Mouse (Mus musculus) cerebellum, adult 2 months (tissue): ENCODE data around the gene Rbfox1. TPM values are rescaled to one million over a fixed set of nuclear protein-coding genes. Genes with fewer than 3 reads are reported as not detected.

ENCODE experiments used
- DNase-seq, 2 experiments: peaks; one replicate each; pipeline ENCODE4 v3.0.0; 2021
- H3K27ac ChIP-seq: fragments of 200-500 bp; 2 replicates; pipeline ENCODE4 v1.5.1; 2012; ENCODE audit warnings: low read length, control low read depth, inconsistent platforms; ENCODE audit not compliant: insufficient read depth
- H3K27me3 ChIP-seq: fragments of 200-500 bp; 2 replicates; pipeline ENCODE4 v1.6.1; 2012; ENCODE audit warnings: inconsistent platforms, mild to moderate bottlenecking, low read length, moderate library complexity; ENCODE audit not compliant: control insufficient read depth, insufficient read depth
- H3K4me1 ChIP-seq: fragments of 200-500 bp; 2 replicates; pipeline ENCODE4 v1.6.1; 2011; ENCODE audit warnings: low read length; ENCODE audit not compliant: control insufficient read depth, insufficient read depth
- H3K4me3 ChIP-seq: fragments of 200-500 bp; replicated peaks from 2 replicates; pipeline ENCODE3; 2011; ENCODE audit warnings: mild to moderate bottlenecking, low read depth, low read length, control low read depth; ENCODE audit not compliant: insufficient read depth
- CTCF ChIP-seq: fragments of 200-500 bp; IDR thresholded peaks from 2 replicates; pipeline ENCODE4 v1.5.1; 2011; ENCODE audit warnings: low read depth, mild to moderate bottlenecking, control low read depth, low read length, moderate library complexity, borderline replicate concordance; ENCODE audit not compliant: insufficient read depth
- POLR2A ChIP-seq: fragments of 200-500 bp; IDR thresholded peaks from 2 replicates; pipeline ENCODE4 v1.6.1; 2011; ENCODE audit warnings: low read length, control low read depth, borderline replicate concordance; ENCODE audit not compliant: insufficient read depth
- WGBS: fragments of 180-500 bp; shearing (Covaris S2); methylation state at CpG from one replicate; pipeline ENCODE4 v1.1.7; 2018; 5-methylcytosine and 5-hydroxymethylcytosine counted together
- polyA plus RNA-seq: library from polyadenylated mRNA; depleted of rRNA; stranded (reverse); fragments of >200 nt; gene quantifications from 2 replicates; pipeline ENCODE4 v1.2.3, GENCODE M21; 2012

The Rbfox1 gene
- polyA plus RNA-seq, 1 experiment = 132 TPM

DNA sequence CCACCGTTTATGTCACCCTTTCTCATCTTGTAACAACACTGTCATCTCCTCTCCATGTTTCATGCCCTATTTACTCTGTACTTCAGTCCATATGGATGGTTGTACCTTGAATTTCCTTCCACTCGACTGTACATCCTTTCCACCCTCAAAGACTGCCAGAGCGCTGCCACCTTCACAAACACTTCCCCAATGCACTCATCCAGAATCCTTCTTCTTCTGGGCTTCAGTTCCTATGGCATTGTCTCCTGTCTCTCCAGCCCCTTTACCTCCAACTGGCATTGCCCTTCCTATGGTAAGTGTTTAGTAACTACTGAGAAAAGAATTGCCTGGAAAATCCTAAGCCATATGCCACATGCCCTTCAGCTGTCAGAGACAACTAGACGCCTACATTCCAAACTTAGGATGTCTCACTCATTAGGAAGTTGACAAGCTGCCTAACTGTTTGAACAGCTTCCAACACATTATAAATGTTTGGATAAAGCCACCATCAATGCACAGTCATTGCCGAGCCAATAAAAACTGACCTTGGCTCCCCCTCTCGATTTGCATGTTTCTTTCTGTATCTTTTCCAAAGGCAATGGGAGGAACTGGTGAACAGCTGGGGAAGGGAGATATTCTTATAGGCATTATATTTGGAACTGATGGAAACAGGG is 505.2 kb downstream of the Rbfox1 start:
- TF ChIP-seq POLR2A (no peak), CTCF (no peak)
- peaks cover 16% of the 10 kb centered on the region for H3K4me1 ChIP-seq
- no peak overlapping the region for H3K4me3 ChIP-seq
- 11% methylated on average over 6 of the region's 6 CpGs for WGBS
- H3K27ac ChIP-seq = peak overlapping the region; percentile 92; the same call in 1 of the 2 replicates
- H3K27me3 ChIP-seq = no peaks in the 10 kb centered on the region
- peak; percentile 50 to 75 for DNase-seq

- peak in 1 of 2 experiments; percentile 55 for DNase-seq
These were observed 511.7 kb downstream of the Rbfox1 start for GRCm38 (mm10) chr16:6396676-6397409.

DNA sequence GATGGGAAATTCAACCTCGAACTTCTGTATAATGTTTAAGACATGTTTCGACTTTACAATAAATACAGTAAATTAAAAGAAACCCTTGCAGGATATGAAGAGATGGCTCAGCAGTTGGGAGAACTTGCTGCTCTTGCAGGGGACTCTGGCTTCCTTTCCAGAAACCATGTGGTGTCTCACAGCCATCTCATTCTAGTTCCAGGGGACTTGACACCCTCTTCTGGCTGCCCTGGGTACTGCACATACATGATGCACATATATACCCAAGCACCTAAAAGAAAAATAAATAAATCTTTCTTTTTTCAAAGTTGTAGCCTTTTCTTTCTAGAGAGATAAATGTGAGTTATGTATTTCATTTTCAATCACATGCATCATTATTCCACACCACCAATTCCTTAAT is 512.5 kb downstream of the Rbfox1 start:
- DNase-seq = no peak
- TF ChIP-seq POLR2A (no peak), CTCF (peak; percentile 23; the same call in 1 of the 2 replicates)
- Histone ChIP-seq H3K4me3 (no peak overlapping the region), H3K4me1 (peaks cover 9% of the 10 kb centered on the region; the same call in 1 of the 2 replicates), H3K27ac (no peak overlapping the region), H3K27me3 (no peaks in the 10 kb centered on the region)
- 92% methylated on average over 2 of the region's 2 CpGs for WGBS

More at GRCm38 (mm10) chr16:6396676-6397409, 511.7 kb downstream of the Rbfox1 start:
- H3K27ac ChIP-seq = peak overlapping the region; percentile 44; the same call in 1 of the 2 replicates
- H3K4me1 ChIP-seq = peaks cover 6% of the 10 kb centered on the region; the same call in 1 of the 2 replicates
- no peak overlapping the region for H3K4me3 ChIP-seq
- H3K27me3 ChIP-seq = no peaks in the 10 kb centered on the region
- TF ChIP-seq CTCF = no peak
- TF ChIP-seq POLR2A = no peak
- WGBS = 57% methylated on average over 8 of the region's 8 CpGs

GRCm38 (mm10) chr16:6402816-6403215 is 517.7 kb downstream of the Rbfox1 start:
- Histone ChIP-seq H3K4me1 (peaks cover 9% of the 10 kb centered on the region; the same call in 1 of the 2 replicates), H3K27ac (no peak overlapping the region; the same call in 1 of the 2 replicates), H3K27me3 (no peaks in the 10 kb centered on the region), H3K4me3 (no peak overlapping the region)
- 18% methylated on average over 3 of the region's 3 CpGs for WGBS
- TF ChIP-seq CTCF = no peak
- TF ChIP-seq POLR2A = no peak
- peak in 1 of 2 experiments; percentile 42 for DNase-seq

DNA sequence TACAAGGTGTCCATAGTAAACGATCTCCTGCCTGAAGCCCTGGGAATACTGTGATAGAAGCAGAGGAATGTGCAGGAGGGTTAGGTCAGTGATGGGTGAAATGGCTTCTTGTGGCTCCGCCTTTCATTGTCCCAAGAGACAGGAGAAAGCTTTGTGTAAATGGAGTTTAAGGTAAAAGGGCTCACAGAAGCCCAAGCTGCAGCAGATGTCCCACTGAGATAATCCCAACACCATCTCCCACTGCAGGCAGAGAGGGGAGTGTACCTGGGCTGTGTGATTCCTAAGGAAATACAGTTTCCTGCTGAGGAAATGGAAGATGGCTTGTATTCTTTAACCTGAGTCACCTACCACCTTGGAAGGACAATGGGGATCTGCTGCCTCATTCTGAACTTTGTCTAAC is 529.7 kb downstream of the Rbfox1 start:
- no peaks in the 10 kb centered on the region for H3K27me3 ChIP-seq
- no peak overlapping the region for H3K4me3 ChIP-seq
- peaks cover 23% of the 10 kb centered on the region; the same call in 1 of the 2 replicates for H3K4me1 ChIP-seq
- TF ChIP-seq CTCF (no peak), POLR2A (no peak)
- no peak overlapping the region for H3K27ac ChIP-seq
- WGBS = 66% methylated on average over 2 of the region's 2 CpGs
- DNase-seq = no peak

DNA sequence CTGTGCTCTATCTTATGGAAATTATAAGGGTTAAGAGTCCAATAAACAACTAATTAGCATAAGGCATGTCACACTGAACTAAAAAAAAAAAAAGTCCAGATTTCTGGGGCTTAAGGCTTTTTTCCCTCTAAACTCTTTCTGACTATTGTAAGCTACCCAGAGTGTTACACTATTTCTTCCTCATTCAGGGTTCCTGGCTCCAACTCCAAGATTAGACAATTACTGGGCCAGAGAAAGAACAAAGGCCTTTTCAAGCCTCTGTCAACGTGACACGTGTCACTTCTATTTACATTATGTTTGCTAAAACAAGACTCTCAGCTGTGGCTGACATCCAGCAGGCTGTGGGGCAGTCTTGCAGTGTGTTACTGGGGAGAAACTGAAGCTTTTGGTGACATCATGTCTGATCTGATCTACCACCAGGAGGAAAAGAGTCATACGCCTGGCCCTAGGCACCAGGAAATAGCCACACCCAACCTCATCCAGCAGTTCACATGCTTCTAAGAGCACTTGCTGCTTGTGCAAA is 536.5 kb downstream of the Rbfox1 start:
- Histone ChIP-seq H3K27ac (peak overlapping the region; percentile 88; the same call in 1 of the 2 replicates), H3K27me3 (no peaks in the 10 kb centered on the region), H3K4me1 (peaks cover 38% of the 10 kb centered on the region; the same call in 1 of the 2 replicates), H3K4me3 (no peak overlapping the region)
- peak in 1 of 2 experiments; percentile 21 for DNase-seq
- 56% methylated on average over 3 of the region's 3 CpGs for WGBS
- no peak for TF ChIP-seq CTCF
- TF ChIP-seq POLR2A = no peak

DNA sequence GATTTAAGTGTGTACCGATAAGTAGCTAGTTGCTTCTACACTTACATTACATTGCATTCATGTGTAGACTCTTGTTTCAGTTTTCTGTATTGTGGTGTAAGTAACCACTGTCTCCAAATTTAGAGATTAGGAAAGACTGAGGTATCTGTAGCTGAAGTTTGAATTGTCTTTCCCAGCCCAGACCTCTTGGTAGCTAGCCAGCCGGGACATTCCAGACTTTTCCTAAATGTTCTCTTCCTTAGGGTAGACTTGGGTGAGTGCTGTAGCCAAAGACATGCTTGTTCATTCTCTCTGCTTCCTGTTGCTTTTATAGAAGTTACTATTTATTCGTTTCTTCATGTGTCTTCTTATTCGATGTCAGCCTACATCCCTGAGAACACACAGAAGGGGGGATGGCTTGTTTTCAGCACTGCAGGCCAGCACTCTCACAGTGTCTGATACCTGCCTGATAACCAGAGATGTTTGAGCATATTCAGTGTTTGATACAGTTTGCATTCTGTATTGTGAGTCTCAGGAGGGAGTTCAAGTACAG is 538.8 kb downstream of the Rbfox1 start:
- H3K4me3 ChIP-seq = no peak overlapping the region
- DNase-seq = peak; percentile 52 to 70
- H3K27me3 ChIP-seq = no peaks in the 10 kb centered on the region
- TF ChIP-seq CTCF (no peak), POLR2A (no peak)
- WGBS = 14% methylated on average over 4 of the region's 4 CpGs
- peak overlapping the region; percentile 96 for H3K27ac ChIP-seq
- peaks cover 52% of the 10 kb centered on the region; the same call in 1 of the 2 replicates for H3K4me1 ChIP-seq

DNA sequence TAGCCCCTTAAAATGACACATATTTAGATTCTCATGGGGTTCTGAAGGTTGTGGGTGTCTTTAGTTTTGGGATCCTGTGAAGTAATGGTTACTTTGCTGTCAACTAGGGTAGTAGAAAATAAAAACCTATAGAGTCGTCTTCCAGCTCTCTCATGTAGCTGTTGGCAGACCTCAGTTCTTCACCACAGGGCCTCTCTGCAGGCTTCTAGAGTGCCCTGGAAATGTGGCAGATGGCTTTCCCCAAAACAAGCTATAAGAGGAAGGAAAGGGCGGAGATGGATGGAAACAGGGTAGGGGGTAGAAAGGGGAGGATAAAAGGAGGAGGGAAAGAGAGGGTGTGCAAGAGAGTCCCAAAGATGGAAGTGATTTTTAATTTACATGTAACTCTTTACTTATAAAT is 539.6 kb downstream of the Rbfox1 start:
- Histone ChIP-seq H3K4me3 (no peak overlapping the region), H3K4me1 (peaks cover 58% of the 10 kb centered on the region), H3K27ac (peak overlapping the region; percentile 63; the same call in 1 of the 2 replicates), H3K27me3 (no peaks in the 10 kb centered on the region)
- TF ChIP-seq CTCF (no peak), POLR2A (no peak)
- WGBS = 11% methylated on average over 2 of the region's 2 CpGs
- DNase-seq = peak; percentile 83 to 95
